Mouse (Mus musculus) neural tube, embryonic 14.5 days (tissue): Measurements from ENCODE around the gene Vwa2. TPM values are rescaled to one million over a fixed set of nuclear protein-coding genes. Genes with fewer than 3 reads are reported as not detected.

Experiments used
- ATAC-seq: fragments of 200-750 bp; cut with Nextera tagmentation; 2 replicates; pipeline ENCODE4 v1.8.0; 2017; ENCODE audit warnings: low read depth, mild to moderate bottlenecking, moderate TSS enrichment, moderate library complexity
- H3K27ac ChIP-seq: fragments of 300-500 bp; sonication (generic); 2 replicates; pipeline ENCODE4 v1.5.1; 2014; ENCODE audit warnings: low read depth, mild to moderate bottlenecking, control low read depth, low read length, moderate library complexity, mixed read lengths
- H3K27me3 ChIP-seq: fragments of 300-500 bp; sonication (generic); 2 replicates; pipeline ENCODE4 v1.6.1; 2014; ENCODE audit warnings: low read length; ENCODE audit not compliant: control insufficient read depth, insufficient read depth
- H3K36me3 ChIP-seq: fragments of 300-500 bp; sonication (generic); 2 replicates; pipeline ENCODE4 v1.6.1; 2014; ENCODE audit warnings: low read length, mixed read lengths; ENCODE audit not compliant: control insufficient read depth, insufficient read depth
- H3K4me1 ChIP-seq: fragments of 300-500 bp; sonication (generic); 2 replicates; pipeline ENCODE4 v1.6.1; 2014; ENCODE audit warnings: low read length; ENCODE audit not compliant: control insufficient read depth, insufficient read depth
- H3K4me2 ChIP-seq: fragments of 300-500 bp; sonication (generic); 2 replicates; pipeline ENCODE4 v1.6.1; 2014; ENCODE audit warnings: mild to moderate bottlenecking, low read depth, low read length, control low read depth
- H3K4me3 ChIP-seq: fragments of 300-500 bp; sonication (generic); 2 replicates; pipeline ENCODE4 v1.5.1; 2014; ENCODE audit warnings: low read depth, low read length, control low read depth, mixed read lengths
- H3K9ac ChIP-seq: fragments of 300-500 bp; sonication (generic); replicated peaks from 2 replicates; pipeline ENCODE4 v1.6.1; 2014; ENCODE audit warnings: low read depth, mild to moderate bottlenecking, control low read depth, low read length, mixed read lengths
- H3K9me3 ChIP-seq: fragments of 300-500 bp; sonication (generic); 2 replicates; pipeline ENCODE4 v1.6.1; 2016; ENCODE audit warnings: low read length; ENCODE audit not compliant: control insufficient read depth
- WGBS: fragments of 180-500 bp; shearing (Covaris S2); extraction: QIAGEN DNeasy Blood & Tissue Kit; methylation state at CpG from one replicate; pipeline ENCODE4 v1.1.7; 2014; 5-methylcytosine and 5-hydroxymethylcytosine counted together
- polyA plus RNA-seq: library from polyadenylated mRNA; unstranded; fragments of >200 nt; fragmentation: Nextera tagmentation; extraction: Ambion mirVana; gene quantifications from 2 replicates; pipeline ENCODE4 v1.2.1, GENCODE M21; 2014

The Vwa2 gene
- polyA plus RNA-seq, 1 experiment from 2014 or later: 0.16 TPM

DNA sequence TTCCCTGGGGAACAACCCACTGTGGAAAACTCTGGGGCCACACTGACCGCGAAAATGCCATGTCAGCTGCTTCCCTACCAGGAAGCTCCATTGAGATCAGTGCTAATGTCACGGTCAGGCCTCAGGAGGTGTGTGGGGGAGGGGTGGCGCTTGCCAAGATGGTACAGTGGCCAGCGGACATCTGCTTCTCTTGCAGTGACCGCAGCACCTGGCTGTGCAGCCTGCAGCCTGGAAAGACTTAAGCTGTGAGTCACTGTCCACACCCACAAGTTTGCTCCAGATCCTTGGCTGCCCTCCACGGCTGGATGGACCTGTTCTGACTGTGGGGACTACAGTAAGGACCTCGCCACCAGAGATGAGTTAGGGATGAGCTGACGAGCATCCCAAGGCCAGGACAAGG is 65.8 kb downstream of the Vwa2 start:
- no peak overlapping the region for H3K4me3 ChIP-seq
- H3K27ac ChIP-seq: no peak overlapping the region
- H3K9me3 ChIP-seq: no peaks in the 10 kb centered on the region
- H3K36me3 ChIP-seq: no peaks in the 10 kb centered on the region
- no peaks in the 10 kb centered on the region for H3K4me1 ChIP-seq
- H3K4me2 ChIP-seq: no peak overlapping the region
- no peak overlapping the region for H3K9ac ChIP-seq
- no peaks in the 10 kb centered on the region for H3K27me3 ChIP-seq
- ATAC-seq: no peak
- 85% methylated on average over 9 of the region's 9 CpGs for WGBS

DNA sequence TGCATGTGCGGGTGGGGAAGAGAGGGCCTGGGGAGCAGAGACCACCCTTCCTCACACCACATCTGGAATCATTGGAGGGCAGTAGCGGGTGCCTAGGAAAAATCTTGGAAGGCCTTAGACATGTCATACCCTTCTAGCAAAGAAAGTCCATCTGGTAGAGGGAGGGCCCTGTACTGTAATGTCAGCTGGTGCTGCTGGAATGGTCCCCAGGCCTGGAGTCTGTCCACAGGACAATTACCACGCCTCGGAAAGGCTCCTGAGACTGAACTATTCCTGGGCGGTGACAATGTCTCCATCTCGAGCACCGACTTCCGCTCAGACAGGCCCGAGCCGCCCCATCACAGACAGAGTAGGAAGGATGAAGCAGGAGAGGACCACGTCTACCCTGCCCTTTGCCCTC is 66.5 kb downstream of the Vwa2 start:
- no peaks in the 10 kb centered on the region for H3K27me3 ChIP-seq
- 93% methylated on average over 10 of the region's 11 CpGs for WGBS
- no peak overlapping the region for H3K4me3 ChIP-seq
- no peak overlapping the region for H3K4me2 ChIP-seq
- no peak overlapping the region for H3K9ac ChIP-seq
- H3K36me3 ChIP-seq: no peaks in the 10 kb centered on the region
- H3K4me1 ChIP-seq: no peaks in the 10 kb centered on the region
- no peaks in the 10 kb centered on the region for H3K9me3 ChIP-seq
- no peak for ATAC-seq
- no peak overlapping the region for H3K27ac ChIP-seq

DNA sequence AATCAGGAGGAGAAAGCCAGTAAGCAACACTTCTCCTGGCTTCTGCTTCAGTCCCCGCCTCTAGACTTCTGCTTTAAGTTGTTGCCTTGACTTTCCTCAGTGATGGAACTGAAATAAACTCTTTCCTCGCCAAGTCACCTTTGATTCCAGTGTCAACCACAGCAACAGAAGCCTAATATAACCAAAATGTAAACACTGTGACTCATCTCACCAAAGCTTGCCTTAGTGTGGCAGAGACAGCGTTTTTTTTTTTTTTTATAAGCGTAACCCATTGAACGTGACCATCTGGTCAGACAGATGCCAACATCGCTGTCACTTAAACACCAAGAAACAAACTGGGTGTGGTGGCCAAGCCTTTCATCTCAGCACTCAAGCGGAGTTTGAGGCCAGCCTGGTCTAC is 68.2 kb downstream of the Vwa2 start:
- Histone ChIP-seq H3K4me1 (no peaks in the 10 kb centered on the region), H3K9me3 (no peaks in the 10 kb centered on the region), H3K27me3 (no peaks in the 10 kb centered on the region), H3K4me2 (no peak overlapping the region), H3K36me3 (no peaks in the 10 kb centered on the region), H3K9ac (no peak overlapping the region), H3K4me3 (no peak overlapping the region), H3K27ac (no peak overlapping the region)
- WGBS: 89% methylated on average over 7 of the region's 7 CpGs
- no peak for ATAC-seq

DNA sequence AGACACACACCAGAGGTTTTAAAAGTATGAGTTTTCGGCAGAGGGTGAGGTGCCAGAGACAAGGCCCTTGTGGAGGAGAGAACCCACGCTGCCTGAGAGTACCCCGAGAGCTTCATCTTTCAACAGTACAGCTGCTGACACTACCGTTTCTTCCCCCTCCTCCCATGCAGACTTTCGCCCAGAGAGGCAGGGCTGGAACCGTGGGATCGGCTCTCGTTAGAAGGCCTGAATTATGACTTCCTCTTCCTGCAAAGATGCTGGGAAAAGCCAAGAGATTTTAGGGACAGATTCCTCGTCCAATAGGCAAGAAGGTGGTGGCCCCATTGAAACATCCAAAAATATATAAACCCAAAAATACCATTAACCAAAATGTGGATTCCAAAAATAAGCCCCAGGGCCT is 70.2 kb downstream of the Vwa2 start:
- Histone ChIP-seq H3K4me1 (no peaks in the 10 kb centered on the region), H3K27me3 (no peaks in the 10 kb centered on the region), H3K27ac (no peak overlapping the region), H3K4me2 (no peak overlapping the region), H3K9ac (no peak overlapping the region), H3K36me3 (no peaks in the 10 kb centered on the region), H3K4me3 (no peak overlapping the region), H3K9me3 (no peaks in the 10 kb centered on the region)
- no peak for ATAC-seq
- WGBS: 87% methylated on average over 9 of the region's 9 CpGs

DNA sequence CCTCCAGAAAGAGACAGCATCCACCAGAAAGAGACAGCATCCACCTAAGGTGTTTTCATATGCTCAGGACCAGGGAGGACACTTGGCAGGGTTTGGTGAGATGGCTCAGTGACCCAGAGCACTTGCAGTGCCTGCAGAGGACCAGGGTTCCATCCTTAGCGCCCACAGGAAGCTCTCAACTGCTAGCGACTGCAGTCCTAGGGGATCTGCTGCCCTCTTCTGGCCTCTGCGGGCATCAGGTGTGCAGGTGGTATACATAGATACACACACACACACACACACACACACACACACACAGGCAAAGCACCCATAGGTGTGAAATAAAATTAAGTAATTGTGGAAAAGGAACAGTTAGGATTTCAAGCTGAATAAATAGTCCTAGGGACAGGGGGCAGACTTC is 70.8 kb downstream of the Vwa2 start:
- Histone ChIP-seq H3K9ac (no peak overlapping the region), H3K27ac (no peak overlapping the region), H3K9me3 (no peaks in the 10 kb centered on the region), H3K4me3 (no peak overlapping the region), H3K27me3 (no peaks in the 10 kb centered on the region), H3K36me3 (no peaks in the 10 kb centered on the region), H3K4me1 (no peaks in the 10 kb centered on the region), H3K4me2 (no peak overlapping the region)
- 100% methylated on average over 3 of the region's 3 CpGs for WGBS
- ATAC-seq: no peak

DNA sequence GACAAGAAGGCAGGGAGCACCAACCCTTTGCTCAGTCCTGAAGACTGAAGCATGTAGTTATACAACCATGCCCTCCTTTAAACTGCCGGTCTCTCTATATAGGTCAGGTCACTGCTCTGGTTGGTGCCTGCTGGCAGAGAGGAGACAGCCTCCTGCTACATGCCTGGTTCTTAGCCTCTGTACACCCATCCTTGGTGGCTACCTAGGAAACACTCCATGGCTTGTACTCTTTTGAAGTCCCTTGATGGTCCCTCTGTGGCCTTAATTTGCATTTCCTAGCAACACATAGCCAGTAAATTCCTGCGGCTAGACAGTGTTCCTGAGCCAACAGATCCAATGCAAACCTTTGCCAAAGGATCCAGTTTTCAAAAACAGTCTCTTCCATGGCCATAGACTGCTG is 71.6 kb downstream of the Vwa2 start:
- H3K9ac ChIP-seq: no peak overlapping the region
- no peaks in the 10 kb centered on the region for H3K4me1 ChIP-seq
- 59% methylated on average over 2 of the region's 2 CpGs for WGBS
- H3K27me3 ChIP-seq: no peaks in the 10 kb centered on the region
- H3K36me3 ChIP-seq: no peaks in the 10 kb centered on the region
- H3K4me3 ChIP-seq: no peak overlapping the region
- H3K9me3 ChIP-seq: no peaks in the 10 kb centered on the region
- ATAC-seq: peak; percentile 28; the same call in 1 of the 2 replicates
- no peak overlapping the region for H3K4me2 ChIP-seq
- H3K27ac ChIP-seq: no peak overlapping the region

DNA sequence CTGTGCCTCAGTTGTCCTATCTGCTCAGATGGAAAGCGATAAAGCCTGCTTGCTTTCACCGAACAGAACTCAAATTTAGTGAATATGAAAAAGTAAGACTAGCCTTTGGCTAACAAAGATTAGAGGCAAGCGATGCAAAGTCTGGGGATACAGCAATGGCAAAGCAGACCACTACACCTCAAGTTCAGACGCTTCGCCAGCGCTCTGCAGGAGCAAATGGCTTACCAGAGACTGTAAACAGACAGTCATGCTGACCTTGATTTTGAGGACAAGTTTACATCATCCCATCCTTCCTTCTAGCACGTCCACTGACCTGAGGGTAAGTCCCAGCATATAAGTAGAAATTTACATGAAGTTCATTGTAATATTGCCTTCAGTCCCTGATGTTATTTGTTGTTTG is 72.2 kb downstream of the Vwa2 start:
- H3K4me3 ChIP-seq: no peak overlapping the region
- no peak for ATAC-seq
- H3K27ac ChIP-seq: no peak overlapping the region
- H3K9me3 ChIP-seq: no peaks in the 10 kb centered on the region
- H3K4me1 ChIP-seq: no peaks in the 10 kb centered on the region
- 92% methylated on average over 7 of the region's 7 CpGs for WGBS
- H3K27me3 ChIP-seq: no peaks in the 10 kb centered on the region
- no peak overlapping the region for H3K9ac ChIP-seq
- H3K36me3 ChIP-seq: no peaks in the 10 kb centered on the region
- H3K4me2 ChIP-seq: no peak overlapping the region

DNA sequence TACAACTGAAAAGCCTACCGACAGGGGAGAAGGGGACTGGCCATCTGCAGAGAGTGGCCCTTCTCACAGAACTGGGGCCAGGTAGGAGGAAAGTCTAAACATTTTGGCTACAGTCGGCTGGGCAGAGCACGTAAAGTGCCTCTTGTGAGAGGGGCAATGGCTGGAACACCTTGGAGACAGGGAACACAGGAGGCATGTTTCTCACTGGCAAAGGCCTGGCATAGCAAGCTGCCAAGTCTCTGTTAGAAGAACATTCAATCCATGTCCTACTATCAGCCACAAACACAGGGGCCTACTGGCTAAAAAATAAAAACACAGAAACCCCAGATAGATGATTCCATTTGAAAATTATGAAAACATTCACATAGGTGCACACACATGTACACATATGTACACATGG is 72.7 kb downstream of the Vwa2 start:
- Histone ChIP-seq H3K27ac (no peak overlapping the region), H3K4me1 (no peaks in the 10 kb centered on the region), H3K9ac (no peak overlapping the region), H3K27me3 (no peaks in the 10 kb centered on the region), H3K36me3 (no peaks in the 10 kb centered on the region), H3K4me2 (no peak overlapping the region), H3K9me3 (no peaks in the 10 kb centered on the region), H3K4me3 (no peak overlapping the region)
- no peak for ATAC-seq
- WGBS: 81% methylated on average over 3 of the region's 3 CpGs

DNA sequence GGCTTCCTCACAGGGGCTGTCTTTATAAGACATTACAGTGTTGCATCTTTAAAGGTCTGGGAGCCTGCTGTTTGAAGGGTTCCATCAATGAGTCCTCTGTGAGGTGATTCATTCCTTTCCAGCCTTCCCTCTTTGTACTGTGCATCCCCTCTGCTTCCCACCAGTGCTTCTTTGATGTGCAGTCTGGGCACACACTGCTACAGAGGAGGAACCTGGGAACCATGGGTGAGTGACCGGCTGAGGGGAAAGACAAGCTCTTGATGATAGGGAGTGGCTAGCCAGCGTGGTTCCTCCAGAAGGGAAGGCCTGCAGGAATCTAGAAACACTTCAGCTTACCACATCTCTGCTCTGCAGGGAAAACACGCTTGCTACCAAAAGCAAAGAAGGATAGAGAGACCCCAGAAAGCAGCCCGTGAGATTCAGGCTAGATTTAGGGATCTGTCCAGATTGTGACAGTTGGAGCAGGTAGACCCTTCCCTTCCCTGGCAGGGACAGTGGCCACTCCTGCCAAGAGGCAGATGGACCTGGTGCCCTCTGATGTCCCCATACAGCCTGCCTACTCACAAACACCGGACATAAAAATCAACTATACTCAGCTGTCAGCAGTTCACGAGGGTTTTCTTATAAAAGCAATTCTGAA is 74.0 kb downstream of the Vwa2 start:
- Histone ChIP-seq H3K4me2 (no peak overlapping the region), H3K27me3 (no peaks in the 10 kb centered on the region), H3K9ac (no peak overlapping the region), H3K4me3 (no peak overlapping the region), H3K27ac (no peak overlapping the region), H3K36me3 (no peaks in the 10 kb centered on the region), H3K4me1 (no peaks in the 10 kb centered on the region), H3K9me3 (no peaks in the 10 kb centered on the region)
- no peak for ATAC-seq
- 60% methylated on average over 6 of the region's 6 CpGs for WGBS
